Mouse (Mus musculus): ENCODE measurements at regions not wholly inside any gene's neighbourhood (a gene's known extent, or its start where the extent isn't known, plus 50 kb on each side); places are given as distances from the start of the nearest gene placed in this dataset.

DNA sequence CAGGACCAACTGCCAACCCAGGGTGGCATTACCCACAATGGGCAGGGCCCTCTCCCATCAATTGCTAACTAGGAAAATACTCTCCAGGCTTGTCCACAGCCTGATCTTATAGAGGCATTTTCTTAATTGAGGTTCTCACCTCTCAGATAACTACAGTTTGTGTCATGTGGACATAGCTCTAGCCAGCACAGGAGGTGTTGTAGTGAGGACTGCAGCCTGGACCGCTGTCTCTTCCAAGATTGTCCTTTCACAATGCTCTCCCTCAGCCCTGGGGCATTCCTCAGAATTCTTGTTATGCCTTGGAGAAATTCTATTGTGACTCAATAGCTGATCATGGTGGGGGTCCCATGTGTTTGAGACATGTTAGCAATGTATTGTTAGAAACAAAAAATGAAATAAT lies 196.1 kb downstream of the Ktn1 start:
- Histone ChIP-seq H3K9ac (ENCODE audit: low read depth, low read length) (no peak overlapping the region), H3K27me3 (ENCODE audit: control insufficient read depth, insufficient read depth, low read depth, low read length) (no peaks in the 10 kb centered on the region), H3K4me2 (ENCODE audit: low read length) (no peak overlapping the region), H3K27ac (ENCODE audit: low read length) (no peak overlapping the region), H3K4me1 (ENCODE audit: control insufficient read depth, insufficient read depth, low read length) (no peaks in the 10 kb centered on the region), H3K9me3 (replicated peaks; ENCODE audit: control insufficient read depth, low read length, poor library complexity, severe bottlenecking) (no peaks in the 10 kb centered on the region), H3K4me3 (ENCODE audit: low read depth, low read length) (no peak overlapping the region), H3K36me3 (ENCODE audit: control insufficient read depth, insufficient read depth, low read length) (no peaks in the 10 kb centered on the region)
- no peak for ATAC-seq
- 89% methylated on average over 1 of the region's 1 CpGs for WGBS

DNA sequence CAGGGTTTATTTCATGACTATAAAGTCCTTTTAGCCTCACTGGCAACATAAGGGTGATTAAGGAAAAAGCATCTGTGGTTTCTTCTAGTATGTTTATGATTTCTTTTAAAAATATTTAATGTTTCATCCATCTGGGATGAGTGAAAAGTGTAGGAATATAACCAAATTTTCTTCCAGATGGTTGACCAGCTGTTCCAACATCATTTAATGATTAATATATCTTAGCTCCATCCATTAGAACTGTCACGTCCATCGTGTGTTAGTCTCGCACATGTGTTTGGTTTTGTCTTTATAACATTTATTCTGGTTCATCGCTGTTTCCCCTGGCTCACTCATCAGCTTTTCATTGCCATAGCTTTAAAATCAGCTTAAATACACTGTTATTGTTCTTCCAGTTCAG lies 200.6 kb downstream of the Ktn1 start:
- H3K36me3 ChIP-seq (ENCODE audit: control insufficient read depth, insufficient read depth, low read length) = no peaks in the 10 kb centered on the region
- H3K27ac ChIP-seq (ENCODE audit: low read length) = no peak overlapping the region
- no peaks in the 10 kb centered on the region for H3K9me3 ChIP-seq (replicated peaks; ENCODE audit: control insufficient read depth, low read length, poor library complexity, severe bottlenecking)
- ATAC-seq = no peak
- no peaks in the 10 kb centered on the region for H3K27me3 ChIP-seq (ENCODE audit: control insufficient read depth, insufficient read depth, low read depth, low read length)
- H3K4me2 ChIP-seq (ENCODE audit: low read length) = no peak overlapping the region
- no peak overlapping the region for H3K4me3 ChIP-seq (ENCODE audit: low read depth, low read length)
- 83% methylated on average over 4 of the region's 4 CpGs for WGBS
- no peak overlapping the region for H3K9ac ChIP-seq (ENCODE audit: low read depth, low read length)
- no peaks in the 10 kb centered on the region for H3K4me1 ChIP-seq (ENCODE audit: control insufficient read depth, insufficient read depth, low read length)

DNA sequence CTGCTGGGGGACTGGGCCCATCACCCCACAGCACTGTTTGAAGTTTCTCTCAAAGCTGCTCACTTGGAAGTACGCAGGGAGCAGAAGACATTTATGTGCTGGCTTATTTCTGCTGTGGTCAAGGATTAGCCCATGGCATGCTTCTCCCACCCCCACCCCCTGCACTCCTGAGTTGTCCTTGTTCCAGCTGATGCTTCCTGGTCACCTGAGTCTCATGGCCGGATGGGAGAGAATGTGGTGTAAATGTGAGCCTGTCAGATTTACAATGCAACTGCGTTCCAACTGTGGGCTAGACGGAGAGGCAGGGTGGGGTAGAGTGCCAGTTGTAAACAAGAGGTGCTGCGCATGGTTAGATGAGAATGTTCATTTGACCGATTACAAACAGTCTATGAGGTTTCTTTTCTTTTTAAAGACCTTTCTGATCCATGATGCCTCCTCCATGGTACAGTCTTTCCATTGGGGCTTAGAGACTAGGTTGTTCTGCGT lies 208.1 kb downstream of the Ktn1 start:
- no peak overlapping the region for H3K9ac ChIP-seq (ENCODE audit: low read depth, low read length)
- no peaks in the 10 kb centered on the region for H3K27me3 ChIP-seq (ENCODE audit: control insufficient read depth, insufficient read depth, low read depth, low read length)
- no peak overlapping the region for H3K4me3 ChIP-seq (ENCODE audit: low read depth, low read length)
- H3K4me1 ChIP-seq (ENCODE audit: control insufficient read depth, insufficient read depth, low read length) = no peaks in the 10 kb centered on the region
- no peak for ATAC-seq
- no peak overlapping the region for H3K27ac ChIP-seq (ENCODE audit: low read length)
- no peak overlapping the region for H3K4me2 ChIP-seq (ENCODE audit: low read length)
- H3K9me3 ChIP-seq (replicated peaks; ENCODE audit: control insufficient read depth, low read length, poor library complexity, severe bottlenecking) = no peaks in the 10 kb centered on the region
- no peaks in the 10 kb centered on the region for H3K36me3 ChIP-seq (ENCODE audit: control insufficient read depth, insufficient read depth, low read length)
- WGBS = 51% methylated on average over 7 of the region's 7 CpGs

DNA sequence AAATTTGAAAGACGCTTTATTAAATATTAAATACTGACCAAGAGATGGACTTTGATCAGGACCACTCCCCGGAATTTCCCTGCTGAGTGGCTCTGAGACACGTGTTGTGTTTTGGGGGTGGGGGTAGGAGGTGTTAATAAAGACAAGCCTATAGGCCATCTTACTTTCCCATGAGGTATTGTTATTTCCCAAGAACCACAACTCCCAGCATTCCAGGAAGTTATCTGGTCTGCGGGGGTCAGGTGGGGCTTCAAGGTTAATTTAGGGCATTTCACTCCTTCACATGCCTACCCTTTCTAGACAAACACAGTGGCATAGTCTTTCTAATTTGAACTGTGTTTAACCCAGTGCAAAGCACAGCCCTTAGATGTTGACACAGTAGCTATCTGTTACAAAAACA lies 209.0 kb downstream of the Ktn1 start:
- no peak overlapping the region for H3K27ac ChIP-seq (ENCODE audit: low read length)
- ATAC-seq = no peak
- H3K4me3 ChIP-seq (ENCODE audit: low read depth, low read length) = no peak overlapping the region
- WGBS = 79% methylated on average over 4 of the region's 4 CpGs
- H3K36me3 ChIP-seq (ENCODE audit: control insufficient read depth, insufficient read depth, low read length) = no peaks in the 10 kb centered on the region
- H3K27me3 ChIP-seq (ENCODE audit: control insufficient read depth, insufficient read depth, low read depth, low read length) = no peaks in the 10 kb centered on the region
- H3K9ac ChIP-seq (ENCODE audit: low read depth, low read length) = no peak overlapping the region
- no peak overlapping the region for H3K4me2 ChIP-seq (ENCODE audit: low read length)
- no peaks in the 10 kb centered on the region for H3K9me3 ChIP-seq (replicated peaks; ENCODE audit: control insufficient read depth, low read length, poor library complexity, severe bottlenecking)
- no peaks in the 10 kb centered on the region for H3K4me1 ChIP-seq (ENCODE audit: control insufficient read depth, insufficient read depth, low read length)

DNA sequence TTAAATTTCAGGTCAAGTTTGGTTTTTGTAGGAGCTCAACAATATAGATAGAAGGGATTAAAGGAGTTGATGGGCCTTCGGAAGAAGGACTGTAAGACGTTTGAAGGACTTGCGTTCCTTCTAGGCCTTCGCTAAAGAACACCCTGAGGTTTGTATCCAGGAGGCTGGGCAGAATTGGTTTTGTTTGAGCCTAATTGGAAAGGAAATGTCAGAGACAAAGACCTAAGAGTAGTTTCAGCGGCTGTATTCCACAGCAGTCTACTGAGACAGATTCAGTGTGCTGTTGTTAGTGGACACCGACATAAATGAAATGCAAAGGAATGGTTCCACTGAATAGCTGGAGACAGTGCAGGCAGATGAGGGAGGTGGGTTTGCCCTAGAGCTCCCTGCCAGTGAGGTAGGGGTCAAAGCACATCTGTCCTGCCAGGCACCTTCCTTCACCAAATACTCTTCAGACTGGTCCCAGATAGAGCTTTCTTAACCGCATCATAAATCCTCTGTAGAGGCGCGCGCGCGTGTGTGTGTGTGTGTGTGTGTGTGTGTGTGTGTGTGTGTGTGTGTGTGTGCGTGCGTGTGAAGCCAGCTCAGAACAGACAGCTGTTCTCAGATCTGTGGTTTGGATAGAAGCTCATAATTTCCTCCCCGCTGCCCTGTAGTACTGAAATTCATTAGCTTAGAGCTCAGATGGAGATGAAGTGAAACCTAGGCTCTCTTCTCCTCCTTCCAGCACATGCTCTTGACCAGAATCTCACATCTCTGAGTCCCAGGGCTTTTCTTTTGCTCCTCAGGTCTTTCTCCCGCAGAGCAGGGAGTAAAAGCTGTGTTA lies 209.7 kb downstream of the Ktn1 start:
- H3K27me3 ChIP-seq (ENCODE audit: control insufficient read depth, insufficient read depth, low read depth, low read length) = no peaks in the 10 kb centered on the region
- no peaks in the 10 kb centered on the region for H3K36me3 ChIP-seq (ENCODE audit: control insufficient read depth, insufficient read depth, low read length)
- no peak overlapping the region for H3K4me2 ChIP-seq (ENCODE audit: low read length)
- no peaks in the 10 kb centered on the region for H3K9me3 ChIP-seq (replicated peaks; ENCODE audit: control insufficient read depth, low read length, poor library complexity, severe bottlenecking)
- no peaks in the 10 kb centered on the region; the same call in 1 of the 2 replicates for H3K4me1 ChIP-seq (ENCODE audit: control insufficient read depth, insufficient read depth, low read length)
- H3K4me3 ChIP-seq (ENCODE audit: low read depth, low read length) = no peak overlapping the region
- 75% methylated on average over 16 of the region's 16 CpGs for WGBS
- no peak overlapping the region for H3K9ac ChIP-seq (ENCODE audit: low read depth, low read length)
- H3K27ac ChIP-seq (ENCODE audit: low read length) = no peak overlapping the region
- no peak for ATAC-seq

DNA sequence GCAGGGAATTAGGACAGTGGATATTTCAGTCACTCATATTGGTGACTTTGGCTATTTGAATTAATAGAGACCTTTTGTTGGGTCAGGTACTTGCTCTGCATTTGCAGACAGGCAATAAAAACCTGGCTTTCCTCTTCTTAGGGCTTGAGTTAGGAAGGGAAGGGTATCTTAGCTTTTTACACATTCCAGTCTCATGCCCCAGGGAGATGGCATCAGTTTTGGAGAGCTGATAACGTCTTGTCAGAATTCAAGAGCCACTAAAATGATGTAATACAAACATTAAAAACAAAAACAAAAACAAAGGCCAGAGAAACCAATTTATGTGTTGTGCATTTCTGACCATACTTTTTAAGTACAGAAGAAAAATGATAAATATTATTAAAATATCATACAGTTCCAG lies 214.3 kb downstream of the Ktn1 start:
- no peak for ATAC-seq
- H3K27me3 ChIP-seq (ENCODE audit: control insufficient read depth, insufficient read depth, low read depth, low read length) = no peaks in the 10 kb centered on the region
- no peak overlapping the region for H3K9ac ChIP-seq (ENCODE audit: low read depth, low read length)
- no peak overlapping the region for H3K4me3 ChIP-seq (ENCODE audit: low read depth, low read length)
- 64% methylated on average over 1 of the region's 1 CpGs for WGBS
- H3K9me3 ChIP-seq (replicated peaks; ENCODE audit: control insufficient read depth, low read length, poor library complexity, severe bottlenecking) = no peaks in the 10 kb centered on the region
- H3K4me1 ChIP-seq (ENCODE audit: control insufficient read depth, insufficient read depth, low read length) = no peaks in the 10 kb centered on the region; the same call in 1 of the 2 replicates
- no peak overlapping the region for H3K4me2 ChIP-seq (ENCODE audit: low read length)
- H3K36me3 ChIP-seq (ENCODE audit: control insufficient read depth, insufficient read depth, low read length) = no peaks in the 10 kb centered on the region
- H3K27ac ChIP-seq (ENCODE audit: low read length) = no peak overlapping the region

DNA sequence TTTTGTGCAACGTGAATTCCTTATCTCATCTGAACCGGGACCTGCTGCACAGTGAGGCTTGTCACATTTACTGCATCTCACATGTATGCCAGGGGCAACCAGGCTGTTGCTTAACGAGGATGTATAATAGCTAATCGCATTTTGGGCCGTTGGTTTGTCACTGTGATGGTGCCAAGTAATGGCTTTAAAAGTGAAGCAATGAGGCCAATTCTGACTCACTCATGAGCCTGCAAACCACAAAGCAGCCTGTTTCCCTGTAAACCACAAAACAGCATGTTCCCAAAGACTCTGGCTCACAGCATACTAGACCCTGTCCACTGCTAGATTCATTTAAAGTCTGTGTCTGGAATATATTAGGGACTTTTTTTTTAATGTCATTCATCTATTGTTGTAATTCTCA lies 214.8 kb downstream of the Ktn1 start:
- H3K9ac ChIP-seq (ENCODE audit: low read depth, low read length) = no peak overlapping the region
- no peaks in the 10 kb centered on the region for H3K27me3 ChIP-seq (ENCODE audit: control insufficient read depth, insufficient read depth, low read depth, low read length)
- no peak overlapping the region for H3K4me3 ChIP-seq (ENCODE audit: low read depth, low read length)
- no peak for ATAC-seq
- WGBS = 52% methylated on average over 5 of the region's 5 CpGs
- H3K27ac ChIP-seq (ENCODE audit: low read length) = no peak overlapping the region
- H3K4me2 ChIP-seq (ENCODE audit: low read length) = no peak overlapping the region
- H3K4me1 ChIP-seq (ENCODE audit: control insufficient read depth, insufficient read depth, low read length) = no peaks in the 10 kb centered on the region; the same call in 1 of the 2 replicates
- no peaks in the 10 kb centered on the region for H3K36me3 ChIP-seq (ENCODE audit: control insufficient read depth, insufficient read depth, low read length)
- no peaks in the 10 kb centered on the region for H3K9me3 ChIP-seq (replicated peaks; ENCODE audit: control insufficient read depth, low read length, poor library complexity, severe bottlenecking)

DNA sequence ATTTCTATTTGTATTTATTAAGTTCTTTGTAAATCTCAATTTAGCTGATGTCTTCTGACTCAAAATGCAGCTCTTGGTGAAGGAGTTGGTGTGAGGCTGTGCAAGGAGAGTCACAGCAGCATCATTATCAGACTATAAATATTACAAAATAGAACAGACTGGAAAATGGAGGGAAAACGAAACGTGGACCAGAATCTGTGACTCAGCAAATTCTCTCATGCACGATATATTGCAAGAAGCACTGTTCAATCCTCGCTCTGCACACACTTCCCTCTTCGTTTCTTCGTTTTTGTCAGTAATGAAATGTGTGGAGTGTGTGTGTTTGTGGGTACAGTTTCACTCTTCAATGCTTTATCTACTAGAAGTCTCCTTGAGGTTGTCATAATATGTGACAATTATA lies 215.5 kb downstream of the Ktn1 start:
- Histone ChIP-seq H3K27ac (ENCODE audit: low read length) (no peak overlapping the region), H3K27me3 (ENCODE audit: control insufficient read depth, insufficient read depth, low read depth, low read length) (no peaks in the 10 kb centered on the region), H3K36me3 (ENCODE audit: control insufficient read depth, insufficient read depth, low read length) (no peaks in the 10 kb centered on the region), H3K9ac (ENCODE audit: low read depth, low read length) (no peak overlapping the region), H3K4me2 (ENCODE audit: low read length) (no peak overlapping the region), H3K4me1 (ENCODE audit: control insufficient read depth, insufficient read depth, low read length) (no peaks in the 10 kb centered on the region; the same call in 1 of the 2 replicates), H3K9me3 (replicated peaks; ENCODE audit: control insufficient read depth, low read length, poor library complexity, severe bottlenecking) (no peaks in the 10 kb centered on the region), H3K4me3 (ENCODE audit: low read depth, low read length) (no peak overlapping the region)
- no peak for ATAC-seq
- 71% methylated on average over 6 of the region's 6 CpGs for WGBS

DNA sequence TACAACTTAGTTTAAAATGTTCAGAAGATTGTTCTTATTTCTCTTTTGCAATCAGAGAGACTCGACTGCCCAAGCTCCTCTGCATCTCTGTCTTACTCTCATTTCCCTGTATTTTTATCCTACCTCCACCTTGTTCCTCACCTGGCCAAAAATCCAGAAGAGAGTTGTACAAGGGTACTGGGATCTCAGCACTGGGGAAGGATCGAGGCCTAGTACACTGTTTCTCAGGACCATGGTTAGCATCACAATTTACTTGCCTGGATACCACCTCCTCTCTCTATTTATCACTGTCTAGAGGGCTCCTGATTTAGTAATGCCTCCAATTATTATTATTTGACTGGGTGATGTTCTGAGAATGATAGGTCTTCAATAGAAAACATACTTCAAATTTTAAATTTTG lies 218.8 kb downstream of the Ktn1 start:
- H3K4me1 ChIP-seq (ENCODE audit: control insufficient read depth, insufficient read depth, low read length) = no peaks in the 10 kb centered on the region; the same call in 1 of the 2 replicates
- no peaks in the 10 kb centered on the region for H3K36me3 ChIP-seq (ENCODE audit: control insufficient read depth, insufficient read depth, low read length)
- H3K27ac ChIP-seq (ENCODE audit: low read length) = no peak overlapping the region
- H3K4me3 ChIP-seq (ENCODE audit: low read depth, low read length) = no peak overlapping the region
- no peak for ATAC-seq
- H3K9me3 ChIP-seq (replicated peaks; ENCODE audit: control insufficient read depth, low read length, poor library complexity, severe bottlenecking) = no peaks in the 10 kb centered on the region
- WGBS = 89% methylated on average over 2 of the region's 2 CpGs
- no peak overlapping the region for H3K9ac ChIP-seq (ENCODE audit: low read depth, low read length)
- H3K4me2 ChIP-seq (ENCODE audit: low read length) = no peak overlapping the region
- H3K27me3 ChIP-seq (ENCODE audit: control insufficient read depth, insufficient read depth, low read depth, low read length) = no peaks in the 10 kb centered on the region

Measured in midbrain, embryonic 16.5 days (tissue).